Mouse (Mus musculus): ENCODE measurements around the gene Mdm2.

DNA sequence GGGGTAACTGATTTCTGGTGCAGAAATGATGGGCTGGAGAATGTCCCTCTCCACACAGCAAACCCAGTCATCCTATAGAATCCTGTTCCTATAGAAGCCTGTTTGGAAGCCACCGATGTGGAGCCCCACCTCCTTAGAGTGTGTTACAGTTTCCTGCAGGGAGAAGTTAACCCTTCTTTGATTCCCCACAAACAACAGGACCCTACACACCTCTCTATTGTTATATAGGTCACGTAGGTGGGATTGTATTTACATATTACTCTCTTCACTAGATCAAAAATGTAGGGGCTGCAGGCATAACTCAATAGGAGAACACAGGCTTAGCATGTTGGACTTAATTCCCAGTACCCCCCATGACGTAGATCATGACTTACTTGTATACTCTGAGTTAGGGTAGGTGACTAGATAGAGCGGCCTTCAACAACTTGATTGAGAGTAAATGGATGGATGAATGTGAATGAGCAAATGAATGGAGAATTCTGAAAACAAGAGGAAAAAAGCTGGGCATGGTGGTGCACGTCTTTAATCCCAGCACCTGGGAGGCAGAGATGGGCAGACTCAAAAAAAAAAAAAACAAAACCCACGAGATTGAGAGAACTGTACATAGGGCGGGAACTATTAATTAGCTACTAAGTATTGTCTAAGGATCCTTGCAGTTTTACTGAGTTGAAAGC lies 53.4 kb downstream of the Mdm2 start:
- TF ChIP-seq CTCF (IDR thresholded peaks at IDR 0.05; ENCODE audit: control insufficient read depth, insufficient read depth, low read length) (no peak), POLR2A (IDR thresholded peaks at IDR 0.05; ENCODE audit: borderline replicate concordance, control insufficient read depth, low read depth, low read length) (no peak)
